Mouse (Mus musculus): ENCODE measurements around the gene H2afz.
"Not testable (repeated sequence)": the region's sequence is repeated elsewhere in the genome, so short reads cannot be mapped to it uniquely, and the experiment has no call there.

Gene H2afz

DNA sequence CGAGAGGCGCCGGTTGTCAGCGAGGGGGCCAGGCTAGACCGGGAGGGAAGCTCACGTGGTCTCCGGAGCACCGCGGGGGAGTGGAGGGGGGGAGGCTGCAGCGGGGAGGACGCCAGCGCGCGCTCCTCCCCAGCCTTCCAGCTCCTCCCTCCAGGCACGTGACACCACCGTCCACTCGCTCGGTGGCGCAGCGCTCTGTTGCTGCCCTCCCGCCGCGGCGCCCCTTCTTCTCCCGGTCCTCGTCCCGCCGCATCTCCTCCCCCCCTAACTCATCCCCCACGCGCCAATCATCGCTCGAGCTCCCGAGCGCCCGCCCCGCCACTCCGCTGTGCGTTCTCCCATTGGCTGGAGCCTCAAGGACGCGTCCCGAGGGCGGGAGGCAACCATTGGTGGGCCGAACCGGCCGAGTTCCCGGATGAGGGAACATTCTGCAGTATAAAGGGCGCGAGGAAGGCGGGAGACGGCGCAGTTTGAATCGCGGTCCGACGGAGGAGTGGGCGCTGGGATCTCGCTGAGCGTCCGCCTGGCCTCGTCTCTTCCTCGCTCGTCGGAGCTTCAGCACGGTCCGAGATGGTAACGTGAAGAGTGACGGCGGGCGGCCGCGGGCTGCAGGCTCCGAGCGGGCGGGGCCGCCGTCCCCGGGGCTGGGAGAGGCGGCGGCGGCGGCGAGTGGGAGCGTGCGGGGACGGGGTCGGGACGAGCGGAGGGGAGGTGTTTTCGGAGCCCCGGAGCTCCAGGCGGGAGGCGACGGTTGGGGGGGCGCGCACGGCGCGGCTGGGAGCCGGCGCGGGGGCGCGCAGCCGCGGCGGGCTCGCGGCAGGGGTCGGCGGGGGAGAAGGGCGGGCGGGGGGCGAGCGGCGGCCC is at the start of gene H2afz:
H2afz (plus strand) TSS at position 364 of the 864 bp plus-strand sequence.
- peak; percentile 99 for DNase-seq

GRCm38 (mm10) chr3:137818713-137819112 is 45.6 kb upstream of the H2afz start:
- no peak for DNase-seq

GRCm38 (mm10) chr3:137820688-137821467 is 43.4 kb upstream of the H2afz start:
- no peak for DNase-seq

- DNase-seq, result no peak
Observed at GRCm38 (mm10) chr3:137823317-137823716, 41.0 kb upstream of the H2afz start.

DNA sequence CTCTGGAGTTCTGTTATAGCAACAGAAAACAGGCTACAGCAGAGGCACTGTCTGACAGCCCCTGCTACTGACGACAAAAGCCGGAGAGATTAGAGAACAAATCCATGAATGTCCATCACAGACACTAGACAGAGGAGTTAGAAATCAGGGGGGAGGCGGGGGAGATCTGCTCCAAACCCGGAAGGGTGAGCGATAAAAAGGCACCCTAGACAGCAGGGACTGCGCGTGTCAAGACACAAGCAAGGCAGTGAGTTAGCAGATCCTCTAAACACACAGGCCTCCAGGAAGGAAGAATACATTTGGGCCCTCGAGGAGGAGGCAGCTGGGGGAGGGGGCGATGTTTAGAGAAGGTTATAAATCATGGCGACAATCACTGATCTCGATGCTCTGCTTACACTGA is 36.6 kb upstream of the H2afz start:
- peak; percentile 10 for DNase-seq

GRCm38 (mm10) chr3:137831156-137831555 is 33.1 kb upstream of the H2afz start:
- no peak for DNase-seq

DNA sequence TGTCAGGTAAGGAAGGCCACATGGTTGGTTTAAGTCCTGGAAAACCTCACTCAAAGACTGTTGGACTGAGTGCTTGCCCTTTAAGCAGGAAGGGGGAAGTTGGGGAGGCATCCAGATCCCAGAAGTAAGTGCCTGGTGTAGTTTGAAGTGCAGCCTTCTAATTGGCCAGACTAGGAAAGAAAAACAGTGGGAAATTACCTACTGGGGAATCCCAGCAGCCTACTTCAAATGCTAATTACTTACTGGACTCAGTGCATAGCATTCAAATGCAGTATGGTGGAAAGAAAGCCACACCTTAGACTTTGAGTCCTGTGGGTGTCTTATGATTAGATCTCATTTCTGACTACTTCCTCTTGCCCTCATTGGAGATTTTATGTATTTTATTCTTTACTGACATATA is 31.2 kb upstream of the H2afz start:
- no peak for DNase-seq

GRCm38 (mm10) chr3:137833698-137834097 is 30.6 kb upstream of the H2afz start:
- DNase-seq, result no peak

GRCm38 (mm10) chr3:137836543-137836942 is 27.7 kb upstream of the H2afz start:
- DNase-seq, result no peak

GRCm38 (mm10) chr3:137838160-137838559 is 26.1 kb upstream of the H2afz start:
- DNase-seq, result no peak

DNA sequence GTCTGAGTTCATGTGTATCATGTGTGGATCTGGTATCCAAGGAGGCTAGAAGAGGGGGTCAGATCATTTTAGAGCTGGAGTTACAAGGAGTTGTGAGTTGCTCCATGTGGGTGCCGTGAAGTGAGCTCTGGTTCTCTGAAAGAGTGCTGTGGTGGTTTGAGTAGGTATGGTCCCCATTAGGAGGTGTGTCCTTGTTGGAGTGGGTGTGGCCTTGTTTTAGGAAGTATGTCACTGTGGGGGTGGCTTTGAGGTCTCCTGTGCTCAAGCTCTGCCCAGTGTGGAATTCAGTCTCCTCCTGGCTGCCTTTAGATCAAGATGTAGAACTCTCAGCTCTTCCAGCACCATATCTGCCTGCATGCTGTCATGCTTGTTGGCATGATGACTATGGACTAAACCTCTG is 21.3 kb upstream of the H2afz start:
- no peak for DNase-seq

- DNase-seq, result no peak
Observed at GRCm38 (mm10) chr3:137844263-137844662, 20.0 kb upstream of the H2afz start.

DNA sequence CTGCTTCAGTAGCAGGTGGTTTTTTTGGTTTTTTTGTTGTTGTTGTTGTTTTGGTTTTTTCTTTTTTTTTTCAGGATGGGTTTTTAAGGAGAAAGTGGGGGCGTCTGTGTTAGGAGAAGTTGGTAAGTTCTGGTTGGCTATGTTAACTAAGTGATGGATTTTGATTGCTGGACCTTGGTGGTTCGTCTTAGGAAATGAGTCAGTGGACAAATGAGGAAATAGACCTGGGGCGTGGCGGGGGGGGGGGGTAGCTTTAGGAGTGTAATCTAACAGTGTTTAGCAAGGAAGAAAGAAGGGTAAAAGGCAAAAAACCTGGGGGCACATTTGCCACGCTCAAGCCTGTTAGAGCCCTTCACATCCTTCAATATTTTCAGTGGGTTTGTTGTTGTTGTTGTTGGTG is 17.7 kb upstream of the H2afz start:
- no peak for DNase-seq

GRCm38 (mm10) chr3:137848354-137848753 is 15.9 kb upstream of the H2afz start:
- no peak for DNase-seq

- DNase-seq, result peak; percentile 24
Observed at GRCm38 (mm10) chr3:137849697-137850096, 14.6 kb upstream of the H2afz start.

GRCm38 (mm10) chr3:137851196-137851595 is 13.1 kb upstream of the H2afz start:
- DNase-seq, result no peak

GRCm38 (mm10) chr3:137853011-137853410 is 11.3 kb upstream of the H2afz start:
- DNase-seq, result not testable (repeated sequence)

GRCm38 (mm10) chr3:137855328-137855727 is 9.0 kb upstream of the H2afz start:
- DNase-seq, result no peak

- DNase-seq, result no peak
Observed at GRCm38 (mm10) chr3:137856061-137856460, 8.2 kb upstream of the H2afz start.

DNA sequence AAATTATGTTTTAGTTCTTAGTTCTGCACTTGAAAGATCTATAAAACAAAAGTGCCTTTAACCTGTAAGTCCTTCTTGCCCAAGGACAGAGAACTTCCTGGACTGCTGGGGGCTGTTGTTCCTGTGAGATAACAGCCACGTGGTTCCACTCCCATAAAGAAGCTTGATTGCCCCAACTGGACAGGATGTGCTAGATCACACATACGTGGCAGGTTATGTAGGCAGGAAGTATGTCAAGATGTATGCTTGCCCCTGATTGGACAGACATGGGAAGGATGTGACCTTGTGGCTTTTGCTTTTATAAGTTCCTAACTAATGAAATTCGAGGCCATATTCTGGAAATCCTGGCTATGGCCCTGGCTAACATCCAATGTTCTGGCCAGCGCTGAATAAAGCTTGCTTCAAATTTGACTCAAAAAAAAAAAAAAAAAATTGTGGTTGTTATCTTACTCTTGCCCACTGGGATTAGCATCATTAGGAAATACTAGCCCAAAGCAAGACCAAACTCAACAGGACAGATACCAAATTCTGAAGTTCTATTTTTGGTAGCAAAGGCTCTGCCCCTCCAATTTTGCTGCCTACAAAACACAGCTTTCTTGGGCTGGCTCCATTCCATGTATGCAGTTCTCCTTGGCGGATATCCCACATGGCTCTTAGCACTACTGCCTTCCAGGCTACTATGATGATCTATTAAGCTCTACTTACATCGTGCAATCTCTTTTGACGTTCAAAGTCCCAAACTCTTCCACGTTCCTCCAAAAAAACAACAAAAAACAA is 3.7 kb upstream of the H2afz start:
- DNase-seq, result no peak

DNA sequence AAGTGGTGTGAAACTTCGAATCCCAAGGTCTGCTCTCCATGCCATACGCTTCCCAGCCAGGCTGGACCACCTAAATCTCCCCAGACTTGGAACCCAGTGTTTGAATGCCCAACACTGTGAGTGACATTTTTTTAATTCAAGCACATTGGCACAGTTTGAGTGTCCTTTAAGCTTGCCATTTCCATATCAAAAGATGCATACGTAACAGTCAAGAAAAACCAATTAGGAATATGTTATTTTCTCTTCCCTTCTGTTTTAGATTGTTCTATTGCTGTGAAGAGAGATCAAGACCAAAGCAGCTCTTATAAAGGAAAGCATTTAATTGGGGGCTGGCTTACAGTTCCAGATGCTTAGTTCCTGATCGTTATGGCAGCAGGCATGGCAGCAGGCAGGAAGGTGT is 2.9 kb upstream of the H2afz start:
- DNase-seq, result no peak

DNA sequence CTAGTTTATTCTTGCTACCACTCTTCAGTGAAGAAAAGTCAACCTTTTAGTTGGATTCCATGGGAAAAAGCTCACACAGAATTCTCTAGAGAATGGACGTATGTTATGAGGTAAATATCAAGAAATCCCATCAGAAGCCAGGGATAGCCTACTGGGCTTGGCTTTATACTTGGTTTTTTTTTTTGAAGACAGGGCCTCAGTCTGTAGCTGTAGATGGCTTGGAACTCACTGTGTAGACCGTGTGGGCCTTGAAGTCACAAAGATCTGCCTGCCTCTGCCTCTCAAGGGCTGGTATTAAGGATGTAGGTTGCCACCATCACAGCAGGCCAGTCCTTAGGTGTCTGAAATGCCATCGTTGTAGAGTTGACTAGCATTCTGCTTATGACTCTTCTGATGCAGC is 1.7 kb upstream of the H2afz start:
- no peak for DNase-seq

Measured in liver (tissue).